Mouse (Mus musculus) heart, postnatal 0 days (tissue): Measurements from ENCODE around the gene Map2.

Source experiments
- CTCF ChIP-seq: IDR thresholded peaks from 2 replicates; pipeline ENCODE4 v1.5.1; 2016; ENCODE audit warnings: antibody characterized with exemption, control low read depth, low read depth
- EP300 ChIP-seq: IDR thresholded peaks from 2 replicates; pipeline ENCODE4 v1.6.1; 2016; ENCODE audit warnings: antibody characterized with exemption, low read depth

- TF ChIP-seq EP300 (no peak), CTCF (no peak)
Measured at GRCm38 (mm10) chr1:66251649-66252332, 76.7 kb downstream of the Map2 start.
